Mouse (Mus musculus) hindbrain, embryonic 14.5 days (tissue): ENCODE data around the gene Mrpl20. TPM values are rescaled to one million over a fixed set of nuclear protein-coding genes. Genes with fewer than 3 reads are reported as not detected.
A peak's percentile ranks its signal among the peaks of the same experiment; 100 is the strongest.

ENCODE experiments used
- ATAC-seq: fragments of 200-750 bp; cut with Nextera tagmentation; 2 replicates; pipeline ENCODE4 v1.8.0; 2017; ENCODE audit warnings: moderate number of reproducible peaks, mild to moderate bottlenecking, moderate TSS enrichment, moderate library complexity; ENCODE audit not compliant: low FRiP score
- DNase-seq: peaks from one replicate; pipeline ENCODE4 v3.0.0-alpha.2; 2015; ENCODE audit warnings: low spot score
- H3K27ac ChIP-seq: fragments of 300-500 bp; sonication (generic); 2 replicates; pipeline ENCODE4 v1.5.1; 2014; ENCODE audit warnings: mild to moderate bottlenecking, moderate library complexity
- H3K27me3 ChIP-seq: fragments of 300-500 bp; sonication (generic); 2 replicates; pipeline ENCODE4 v1.6.1; 2014; ENCODE audit warnings: mild to moderate bottlenecking, low read length, mixed read lengths; ENCODE audit not compliant: control insufficient read depth, insufficient read depth
- H3K36me3 ChIP-seq: fragments of 300-500 bp; sonication (generic); replicated peaks from 2 replicates; pipeline ENCODE4 v1.6.1; 2014; ENCODE audit not compliant: control insufficient read depth, insufficient read depth
- H3K4me1 ChIP-seq: fragments of 300-500 bp; sonication (generic); replicated peaks from 2 replicates; pipeline ENCODE4 v1.6.1; 2014; ENCODE audit warnings: antibody characterized with exemption, low read length, mixed read lengths; ENCODE audit not compliant: control insufficient read depth, insufficient read depth
- H3K4me2 ChIP-seq: fragments of 300-500 bp; sonication (generic); replicated peaks from 2 replicates; pipeline ENCODE4 v1.6.1; 2014; ENCODE audit warnings: mild to moderate bottlenecking, moderate library complexity
- H3K4me3 ChIP-seq: fragments of 300-500 bp; sonication (generic); replicated peaks from 2 replicates; pipeline ENCODE4 v1.5.1; 2014; ENCODE audit warnings: mild to moderate bottlenecking, low read length
- H3K9ac ChIP-seq: fragments of 300-500 bp; sonication (generic); 2 replicates; pipeline ENCODE4 v1.6.1; 2014
- H3K9me3 ChIP-seq: fragments of 300-500 bp; sonication (generic); 2 replicates; pipeline ENCODE4 v1.6.1; 2016; ENCODE audit warnings: low read length; ENCODE audit not compliant: control insufficient read depth
- WGBS: fragments of 180-500 bp; shearing (Covaris S2); extraction: QIAGEN DNeasy Blood & Tissue Kit; methylation state at CpG from one replicate; pipeline ENCODE4 v1.1.7; 2014; 5-methylcytosine and 5-hydroxymethylcytosine counted together
- polyA plus RNA-seq: library from polyadenylated mRNA; unstranded; fragments of >200 nt; fragmentation: Nextera tagmentation; extraction: Ambion mirVana; gene quantifications from 2 replicates; pipeline ENCODE4 v1.2.1, GENCODE M21; 2014

Mrpl20 gene
- 265 and 267 TPM in 2 replicates for polyA plus RNA-seq

- peak; percentile 70 for ATAC-seq
- H3K27ac ChIP-seq: peak within 1 kb of the TSS; percentile 67
- H3K4me3 ChIP-seq: peak within 1 kb of the TSS; percentile 82
- H3K9ac ChIP-seq: peak within 1 kb of the TSS; percentile 77
- 12% methylated on average over 12 of the region's 12 CpGs for WGBS
- H3K36me3 ChIP-seq: peaks cover 28% of the 10 kb centered on the region
- no peaks in the 10 kb centered on the region for H3K27me3 ChIP-seq
- DNase-seq: no peak
- H3K4me1 ChIP-seq: peaks cover 11% of the 10 kb centered on the region
- H3K9me3 ChIP-seq: no peaks in the 10 kb centered on the region
- peak within 1 kb of the TSS; percentile 92 for H3K4me2 ChIP-seq
Measured at GRCm38 (mm10) chr4:155802741-155803339, at the start of gene Mrpl20. Gene Mrpl20, plus strand, starts transcription at chr4:155802878.

- H3K4me1 ChIP-seq: peaks cover 16% of the 10 kb centered on the region
- H3K9ac ChIP-seq: no peak overlapping the region
- WGBS: 91% methylated on average over 12 of the region's 12 CpGs
- ATAC-seq (no peak), DNase-seq (no peak)
- no peaks in the 10 kb centered on the region for H3K27me3 ChIP-seq
- peaks cover 59% of the 10 kb centered on the region for H3K36me3 ChIP-seq
- no peaks in the 10 kb centered on the region for H3K9me3 ChIP-seq
- no peak overlapping the region for H3K27ac ChIP-seq
- no peak overlapping the region for H3K4me3 ChIP-seq
- no peak overlapping the region for H3K4me2 ChIP-seq
Measured at GRCm38 (mm10) chr4:155757011-155757410, 45.7 kb upstream of the Mrpl20 start.

DNA sequence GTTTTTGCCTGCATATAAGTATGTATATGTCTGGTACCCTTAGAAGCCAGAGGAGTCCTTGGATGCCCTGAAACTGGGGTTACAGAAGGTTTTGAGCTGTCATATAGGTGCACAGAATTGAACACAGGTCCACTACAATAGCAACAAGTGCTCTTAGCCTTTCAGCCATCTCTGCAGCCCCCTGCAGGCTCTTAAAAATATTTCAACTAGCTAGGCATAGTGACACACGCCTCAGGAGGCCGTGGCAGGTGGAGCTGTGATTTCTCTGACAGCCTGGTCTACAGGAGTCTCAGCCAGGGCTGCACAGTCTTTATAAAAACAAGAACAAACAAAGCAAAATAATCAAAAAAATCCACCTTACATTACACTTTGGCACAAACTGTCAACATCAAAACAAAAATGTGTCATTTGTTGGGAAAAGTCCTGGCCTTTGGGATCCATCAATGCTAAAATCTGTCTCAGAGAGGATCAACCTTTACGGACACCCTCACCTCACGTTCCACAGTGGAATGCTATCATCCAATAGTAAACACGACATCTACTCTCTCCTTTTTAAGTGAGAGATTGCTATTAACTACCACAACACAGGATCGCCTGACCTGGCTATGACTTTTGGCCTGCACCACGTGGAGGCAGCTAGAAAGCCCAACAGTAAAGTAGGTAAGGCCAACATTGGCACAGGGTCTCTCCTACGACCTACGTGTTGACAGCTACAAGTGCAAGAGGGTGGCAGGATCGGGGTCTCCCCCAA is 42.6 kb upstream of the Mrpl20 start:
- WGBS: 6% methylated on average over 10 of the region's 10 CpGs
- H3K36me3 ChIP-seq: peaks cover 30% of the 10 kb centered on the region
- peak overlapping the region; percentile 70 for H3K4me3 ChIP-seq
- peak; percentile 18; the same call in 1 of the 2 replicates for ATAC-seq
- H3K27ac ChIP-seq: peak overlapping the region; percentile 40; the same call in 1 of the 2 replicates
- H3K9ac ChIP-seq: peak overlapping the region; percentile 73
- H3K4me1 ChIP-seq: peaks cover 16% of the 10 kb centered on the region
- H3K27me3 ChIP-seq: no peaks in the 10 kb centered on the region
- H3K4me2 ChIP-seq: peak overlapping the region; percentile 96
- DNase-seq: no peak
- H3K9me3 ChIP-seq: no peaks in the 10 kb centered on the region

DNA sequence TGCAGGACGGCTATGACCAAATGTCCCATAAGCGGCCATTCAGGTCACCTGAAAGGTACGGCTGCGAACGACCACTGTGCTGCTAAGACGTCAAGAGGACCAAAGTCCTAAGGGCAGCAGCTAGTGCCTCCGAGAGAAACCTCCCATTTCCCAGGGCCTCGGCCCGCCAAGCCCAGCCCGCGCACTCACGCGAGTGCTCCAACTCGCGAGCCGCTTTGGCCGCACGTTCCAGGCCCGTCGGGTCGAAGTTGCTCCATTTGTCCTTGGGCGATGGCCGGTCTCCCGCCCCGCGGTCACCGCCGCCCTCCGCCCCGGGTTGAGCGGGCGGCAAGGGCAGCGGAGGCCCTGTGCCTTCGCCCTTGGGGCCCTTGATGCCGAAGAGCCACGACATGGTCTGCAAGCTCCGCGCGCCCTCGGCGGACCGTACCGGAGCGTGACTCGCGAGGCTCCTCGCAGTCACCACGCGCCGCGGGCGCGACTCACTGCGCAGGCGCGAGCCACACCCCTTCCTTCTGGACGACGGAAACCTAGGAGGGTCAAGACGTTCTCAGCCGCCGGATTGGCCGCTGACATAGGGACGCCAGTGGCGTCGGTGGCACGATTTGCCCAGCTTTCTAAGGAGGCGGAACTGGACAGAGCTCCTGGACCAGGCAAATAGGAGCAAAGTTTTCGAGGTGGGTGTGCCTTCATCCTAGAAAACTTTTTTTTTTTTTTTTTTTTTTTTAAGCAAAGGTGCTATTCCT is 41.9 kb upstream of the Mrpl20 start, which contains the start of gene Atad3a:
Gene Atad3a, minus strand, starts transcription at position 481 of the 743 bp plus-strand sequence.
- under 1% methylated on average over 68 of the region's 68 CpGs for WGBS
- Histone ChIP-seq H3K36me3 (peaks cover 23% of the 10 kb centered on the region), H3K9me3 (no peaks in the 10 kb centered on the region), H3K4me2 (peak within 1 kb of the TSS; percentile 96), H3K4me1 (peaks cover 16% of the 10 kb centered on the region), H3K27ac (peak within 1 kb of the TSS; percentile 40; the same call in 1 of the 2 replicates), H3K9ac (peak within 1 kb of the TSS; percentile 73), H3K27me3 (no peaks in the 10 kb centered on the region), H3K4me3 (peak within 1 kb of the TSS; percentile 70)
- ATAC-seq (peak; percentile 96), DNase-seq (peak; percentile 95)

- Histone ChIP-seq H3K9me3 (no peaks in the 10 kb centered on the region), H3K27me3 (no peaks in the 10 kb centered on the region), H3K36me3 (peaks cover 15% of the 10 kb centered on the region), H3K4me1 (peaks cover 16% of the 10 kb centered on the region), H3K27ac (peak overlapping the region; percentile 14; the same call in 1 of the 2 replicates), H3K4me3 (peak overlapping the region; percentile 70), H3K9ac (peak overlapping the region; percentile 69), H3K4me2 (peak overlapping the region; percentile 96)
- WGBS: 3% methylated on average over 28 of the region's 28 CpGs
- DNase-seq (no peak), ATAC-seq (no peak)
Measured at GRCm38 (mm10) chr4:155761356-155762099, 41.1 kb upstream of the Mrpl20 start.

DNA sequence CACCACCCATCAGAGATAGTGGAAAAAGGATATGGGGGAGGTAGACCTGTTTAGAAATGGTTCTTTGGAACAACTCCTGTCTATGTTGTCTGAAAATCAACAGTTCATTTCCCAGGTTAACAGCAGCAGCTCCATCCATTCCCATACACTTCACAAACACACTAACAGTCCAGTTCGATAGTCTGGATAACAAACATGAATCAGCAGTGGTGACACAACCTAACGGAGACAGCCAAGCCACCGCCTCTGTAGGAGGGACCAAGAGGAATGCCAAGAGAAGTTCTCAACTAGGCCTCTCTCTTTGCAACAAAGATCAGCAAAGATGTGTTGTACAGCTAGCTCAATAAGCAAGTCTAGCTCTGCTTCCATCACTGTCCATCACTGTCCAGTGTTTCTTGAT is 40.3 kb upstream of the Mrpl20 start:
- Histone ChIP-seq H3K36me3 (peaks cover 7% of the 10 kb centered on the region; the same call in 1 of the 2 replicates), H3K4me1 (peaks cover 16% of the 10 kb centered on the region), H3K27ac (no peak overlapping the region), H3K4me2 (peak overlapping the region; percentile 7; the same call in 1 of the 2 replicates), H3K9ac (no peak overlapping the region), H3K9me3 (no peaks in the 10 kb centered on the region), H3K27me3 (no peaks in the 10 kb centered on the region), H3K4me3 (no peak overlapping the region)
- DNase-seq (no peak), ATAC-seq (no peak)
- 91% methylated on average over 3 of the region's 3 CpGs for WGBS

- Histone ChIP-seq H3K4me3 (peak overlapping the region; percentile 45), H3K9me3 (no peaks in the 10 kb centered on the region), H3K4me2 (peak overlapping the region; percentile 63), H3K9ac (peak overlapping the region; percentile 80), H3K27ac (no peak overlapping the region), H3K27me3 (peaks cover 5% of the 10 kb centered on the region), H3K4me1 (peaks cover 16% of the 10 kb centered on the region), H3K36me3 (no peaks in the 10 kb centered on the region)
- WGBS: 69% methylated on average over 5 of the region's 5 CpGs
- ATAC-seq (no peak), DNase-seq (no peak)
Measured at GRCm38 (mm10) chr4:155769496-155769879, 33.2 kb upstream of the Mrpl20 start.

- WGBS: 0% methylated on average over 39 of the region's 39 CpGs
- Histone ChIP-seq H3K4me2 (peak overlapping the region; percentile 63), H3K36me3 (no peaks in the 10 kb centered on the region), H3K27me3 (peaks cover 5% of the 10 kb centered on the region), H3K4me3 (peak overlapping the region; percentile 45), H3K9me3 (no peaks in the 10 kb centered on the region), H3K4me1 (peaks cover 21% of the 10 kb centered on the region), H3K27ac (0 out of 2 replicates have a peak overlapping the region, but pooled peaks have one; percentile 56), H3K9ac (peak overlapping the region; percentile 80)
- peak; percentile 78 for ATAC-seq
- DNase-seq: peak; percentile 90
Measured at GRCm38 (mm10) chr4:155769880-155770512, 32.7 kb upstream of the Mrpl20 start.
